Mouse (Mus musculus) heart, postnatal 25 days (tissue): ENCODE measurements around the gene Hfm1. TPM values are rescaled to one million over a fixed set of nuclear protein-coding genes. Genes with fewer than 3 reads are reported as not detected.

Experiments
- DNase-seq: peaks from one replicate; pipeline ENCODE4 v3.0.0; 2022; ENCODE audit warnings: low spot score
- intact Hi-C: fragments of 180-260 bp; cut with DNase I; formaldehyde crosslinking; loops from one replicate; pipeline ENCODE4 v1.15.1; 2025
- total RNA-seq, 2 experiments: library from RNA; stranded (reverse); gene quantifications; 2 replicates each; pipeline ENCODE4 v1.2.3; 2021

Hfm1 gene
- total RNA-seq, 2 experiments from 2014 or later: not detected

DNA sequence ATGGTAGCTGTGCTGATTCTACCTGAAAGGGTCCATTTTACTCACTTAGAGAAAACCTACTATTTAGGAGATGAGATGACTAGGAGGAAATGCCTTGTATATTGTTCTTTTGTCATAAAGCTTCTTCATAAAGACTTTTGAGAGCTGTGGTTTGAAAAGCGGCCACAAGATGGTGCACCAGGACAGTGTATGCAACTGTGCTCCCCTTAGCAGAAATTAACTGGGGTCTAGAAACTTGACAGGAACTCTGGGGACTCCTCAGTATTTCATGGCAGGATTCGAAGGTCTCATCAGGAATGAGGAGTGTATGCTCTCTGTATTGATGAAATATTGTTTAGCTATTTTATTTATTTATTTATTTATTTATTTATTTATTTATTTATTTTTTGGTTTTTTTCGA, 65.7 kb downstream of the Hfm1 start:
- no peak for DNase-seq
- intact Hi-C loops: loop anchor here (1.0 to 2.0 kb wide), 2 partner anchors 130 to 461 kb away; no protein-coding TSS in a partner anchor

DNA sequence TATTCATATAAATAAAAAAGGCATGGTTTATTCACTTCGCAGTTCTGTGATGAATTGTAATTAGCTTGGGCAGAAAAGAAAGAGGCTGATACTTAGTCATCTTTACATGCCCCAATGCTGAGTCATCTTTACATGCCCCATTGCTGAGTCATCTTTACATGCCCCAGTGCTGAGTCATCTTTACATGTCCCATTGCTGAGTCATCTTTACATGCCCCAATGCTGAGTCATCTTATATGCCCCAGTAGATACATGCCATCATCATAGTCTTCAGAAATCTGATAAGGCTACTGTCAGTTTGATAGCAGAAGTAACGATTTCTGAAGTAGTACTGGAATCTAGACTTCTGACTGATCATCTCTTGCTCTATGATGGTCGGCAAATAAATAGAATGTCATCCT, 72.8 kb downstream of the Hfm1 start:
- no peak for DNase-seq
- intact Hi-C loops: no loop called here

DNA sequence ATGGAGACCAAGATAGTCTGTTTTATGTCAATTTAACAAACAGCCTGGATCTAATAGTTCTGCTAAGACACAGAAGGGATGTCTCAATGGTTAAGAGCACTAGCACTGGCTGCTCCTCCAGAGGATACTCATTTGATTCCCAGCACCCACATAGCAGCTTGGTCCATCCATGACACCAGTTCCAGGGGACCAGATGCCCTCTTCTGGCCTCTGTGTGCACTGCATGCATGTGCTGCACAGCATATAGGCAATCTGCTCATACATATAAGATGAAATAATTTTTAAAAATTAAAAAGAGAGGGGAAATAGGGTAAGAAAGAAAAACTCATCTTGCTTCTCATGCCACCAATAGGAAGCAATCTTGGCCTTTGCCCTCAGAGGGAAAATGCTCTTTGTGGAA, 79.1 kb downstream of the Hfm1 start:
- no peak for DNase-seq
- intact Hi-C loops: no loop called here

DNA sequence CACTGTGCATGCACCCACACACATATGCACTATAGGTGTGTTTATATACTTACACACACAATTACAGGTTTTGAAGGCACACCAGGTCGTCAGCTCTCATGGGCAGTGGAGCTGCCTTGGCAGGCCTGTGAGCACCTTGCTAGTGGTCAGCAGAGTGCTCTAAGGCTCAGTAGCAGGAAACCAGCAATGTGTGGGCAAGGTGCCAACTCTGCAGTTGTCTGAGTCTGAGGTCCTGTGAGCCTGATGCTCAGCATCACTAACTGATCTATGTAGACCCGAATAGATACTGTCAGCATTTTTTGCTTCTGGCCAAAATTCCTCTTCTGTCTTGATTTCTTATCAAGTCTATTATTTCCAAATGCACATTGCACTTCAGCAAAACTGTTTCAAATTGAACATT, 82.2 kb downstream of the Hfm1 start:
- DNase-seq: no peak
- intact Hi-C loops: no loop called here

DNA sequence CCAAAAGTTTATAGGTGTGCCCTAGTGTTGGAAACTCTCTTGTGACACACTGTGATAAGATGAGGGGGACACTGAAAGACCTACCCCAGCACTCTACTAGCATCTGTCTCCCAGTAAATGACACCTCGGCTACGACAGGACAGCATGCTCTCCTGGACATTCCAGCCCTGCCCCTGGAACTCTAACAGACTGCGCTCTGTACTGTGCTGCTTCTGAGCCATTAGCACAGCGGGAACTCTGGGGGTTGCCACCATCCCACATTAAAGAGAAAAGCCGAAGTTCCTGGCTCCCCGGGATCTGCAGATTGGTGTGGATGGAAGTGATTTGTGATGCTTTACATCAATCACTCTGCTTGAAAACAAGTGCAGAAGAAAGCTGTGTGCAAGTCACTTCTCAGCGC, 93.1 kb downstream of the Hfm1 start:
- DNase-seq: no peak
- intact Hi-C loops: no loop called here

DNA sequence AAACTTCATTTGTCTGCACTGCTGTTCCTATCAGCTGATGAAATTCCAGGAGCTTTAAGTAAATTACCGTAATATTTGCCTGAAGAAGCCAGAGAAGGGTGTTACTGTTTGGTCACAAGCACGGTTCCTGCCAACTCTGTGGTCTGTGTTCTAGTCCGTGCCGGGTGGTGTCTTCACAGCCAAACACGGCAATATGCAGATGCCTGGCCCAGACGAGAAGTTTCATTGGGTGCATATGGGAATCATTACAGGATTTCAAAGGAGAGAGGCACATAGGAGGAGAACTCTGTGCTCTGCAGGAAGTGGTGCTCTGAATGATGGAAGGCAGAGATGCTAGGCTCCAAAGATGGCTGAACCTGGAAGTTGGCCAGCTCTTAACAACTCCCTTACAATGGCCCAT, 94.7 kb downstream of the Hfm1 start:
- no peak for DNase-seq

DNA sequence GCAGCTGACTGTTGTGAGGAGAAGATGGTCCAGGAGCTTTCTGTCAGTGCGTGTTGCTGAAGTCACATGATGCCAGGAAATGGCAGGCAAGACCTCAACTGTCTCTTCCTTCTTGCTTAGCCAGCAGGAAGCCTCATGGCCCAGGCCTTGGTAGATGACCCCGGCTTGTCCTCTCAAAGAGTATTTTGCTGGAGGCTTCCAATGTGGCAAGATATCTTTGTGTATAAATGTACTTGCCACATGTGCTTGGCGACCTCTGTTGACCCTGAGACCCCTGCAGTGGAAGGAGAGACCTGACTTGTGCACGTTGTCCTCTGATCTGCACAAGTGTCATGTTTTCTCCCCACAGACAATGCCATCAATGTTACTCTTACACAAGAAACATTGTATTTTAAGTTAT, 95.3 kb downstream of the Hfm1 start:
- intact Hi-C loops: no loop called here

More for the DNA sequence above, 94.7 kb downstream of the Hfm1 start:
- intact Hi-C loops: no loop called here

DNA sequence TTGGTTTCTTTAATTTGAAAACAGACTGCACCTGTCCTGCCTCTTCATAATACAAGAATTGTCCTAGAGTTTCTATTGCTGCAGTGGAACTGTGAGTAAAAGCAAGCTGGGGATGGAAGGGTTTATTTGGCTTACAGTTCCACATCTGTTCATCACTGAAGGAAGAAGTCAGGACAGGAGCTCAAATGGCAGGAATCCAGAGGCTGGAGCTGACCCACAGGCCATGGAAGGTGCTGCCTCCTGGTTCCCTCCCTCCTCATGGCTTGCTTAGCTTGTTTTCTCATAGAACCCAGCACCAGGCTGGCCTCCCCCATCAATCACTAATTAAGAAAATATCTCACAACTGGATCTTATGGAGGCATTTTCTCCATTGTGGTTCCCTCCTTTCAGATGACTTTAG, 99.4 kb downstream of the Hfm1 start:
- no peak for DNase-seq
- intact Hi-C loops: no loop called here

More for the DNA sequence above, 95.3 kb downstream of the Hfm1 start:
- no peak for DNase-seq

DNA sequence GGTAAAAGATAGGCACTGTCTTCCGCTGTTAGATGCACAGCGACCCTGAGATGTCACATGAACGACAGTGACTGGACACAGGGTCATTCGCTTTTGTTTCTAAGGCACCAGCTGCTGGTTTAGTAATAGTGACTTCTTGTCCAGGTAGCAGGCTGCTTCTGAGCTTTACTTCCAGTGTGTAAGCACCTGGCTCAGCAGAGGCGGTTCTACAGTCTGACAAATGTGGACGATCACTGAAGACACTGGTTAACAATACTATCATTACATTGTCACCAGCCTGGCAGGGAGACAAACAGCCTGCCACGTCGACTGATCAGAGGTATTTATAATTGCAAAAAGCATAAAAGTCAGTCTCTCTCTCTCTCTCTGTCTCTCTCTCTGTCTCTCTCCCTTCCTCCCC, 100.1 kb downstream of the Hfm1 start:
- intact Hi-C loops: no loop called here
- DNase-seq: no peak

DNA sequence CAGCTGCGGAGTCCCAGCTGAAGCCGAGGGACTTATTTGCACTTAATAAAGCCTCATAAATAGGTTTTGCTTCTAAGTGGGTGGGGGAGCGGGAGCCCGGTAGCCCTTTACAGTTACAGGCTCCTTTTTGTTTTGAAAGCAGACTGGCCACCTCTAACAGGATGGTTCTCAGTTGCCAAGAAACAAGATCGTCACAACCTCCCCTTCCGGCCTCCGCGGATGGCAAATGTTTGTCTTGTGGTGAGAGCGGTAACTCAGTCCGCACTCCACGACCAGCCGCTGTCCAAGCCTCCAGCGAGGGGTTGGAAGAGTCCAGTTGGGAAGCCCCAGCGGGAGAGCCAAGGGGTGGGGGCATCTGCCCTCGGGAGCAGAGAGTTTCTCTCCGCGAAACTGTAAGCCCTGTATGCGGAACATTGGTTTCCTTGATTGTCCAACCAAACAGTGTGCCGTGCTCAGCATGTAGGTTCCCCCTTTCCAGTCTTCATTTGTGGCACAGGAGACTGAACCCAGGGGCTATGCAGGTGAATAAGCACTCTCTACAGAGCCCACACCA, 100.7 kb downstream of the Hfm1 start:
- DNase-seq: no peak
- intact Hi-C loops: no loop called here

DNA sequence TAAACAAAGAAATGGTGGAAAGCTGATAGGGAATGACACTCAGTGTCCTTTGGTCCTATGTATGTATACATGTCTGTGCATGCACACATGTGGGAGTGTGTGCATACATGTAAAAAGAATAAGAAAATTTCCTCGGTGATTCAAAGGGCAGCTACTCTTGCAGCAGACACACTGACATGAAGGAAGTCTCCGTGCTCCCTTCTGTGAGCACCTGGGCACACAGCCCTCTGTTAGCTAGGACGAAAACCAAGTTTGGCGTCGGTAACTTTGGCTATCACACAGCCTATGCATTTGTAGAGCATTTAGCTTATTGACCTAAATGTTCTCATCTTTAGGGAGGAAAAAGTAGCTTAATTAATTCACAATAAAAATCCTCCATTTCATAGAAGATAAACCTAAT, 101.4 kb downstream of the Hfm1 start:
- DNase-seq: no peak
- intact Hi-C loops: no loop called here

DNA sequence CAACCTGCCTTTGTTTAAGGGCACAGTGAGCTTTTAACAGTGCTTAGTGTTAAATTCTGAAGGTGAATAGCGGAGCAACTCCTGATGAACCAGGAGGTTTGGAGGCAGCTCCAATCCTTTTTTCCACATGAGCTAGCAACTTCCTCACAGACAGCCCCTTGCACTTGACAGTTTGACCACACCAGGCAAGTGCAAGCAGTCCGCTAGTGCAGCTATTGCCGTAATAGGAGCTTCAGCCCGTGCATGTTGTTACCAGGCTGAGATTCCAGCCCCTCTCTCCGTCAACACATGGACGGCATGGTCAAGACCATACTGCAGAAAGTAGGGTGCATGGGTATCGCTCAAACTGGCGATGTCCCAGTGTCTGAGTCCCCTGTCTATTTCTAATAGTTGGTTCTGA, 106.5 kb downstream of the Hfm1 start:
- no peak for DNase-seq
- intact Hi-C loops: no loop called here

DNA sequence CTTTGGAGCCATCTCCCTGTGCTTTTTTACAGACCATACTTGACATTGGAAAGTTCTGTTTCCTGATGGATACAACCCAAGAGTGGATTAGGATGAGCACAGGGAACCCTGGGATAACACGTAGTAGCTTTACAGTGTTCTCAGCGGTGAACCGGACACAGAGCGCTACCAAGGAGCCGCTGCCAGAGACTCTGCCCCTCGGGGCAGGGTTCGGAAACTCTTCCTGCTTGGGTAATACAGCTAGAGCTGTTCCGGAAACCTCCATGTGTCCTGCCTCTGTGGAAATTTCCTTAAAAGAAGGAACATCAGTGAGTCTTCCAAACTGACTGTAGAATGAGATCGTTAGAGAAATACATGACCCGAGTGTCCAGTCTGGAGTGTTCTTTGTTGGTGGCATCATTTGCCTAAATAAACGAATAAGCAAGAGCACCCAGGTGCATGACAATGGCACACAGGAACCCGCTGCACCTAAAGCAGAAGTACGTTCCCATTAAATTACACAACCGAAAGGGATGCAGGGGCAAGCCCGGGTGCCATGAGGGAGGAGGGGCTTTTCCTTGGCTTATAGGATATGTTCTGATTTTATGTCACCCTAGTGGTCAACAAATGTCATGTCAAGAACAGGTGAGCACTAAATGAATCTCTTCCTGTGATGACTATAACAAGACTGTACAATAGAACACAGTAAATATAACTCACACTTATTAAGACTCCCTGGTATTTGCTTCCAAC, 110.0 kb downstream of the Hfm1 start:
- no peak for DNase-seq
- intact Hi-C loops: no loop called here

DNA sequence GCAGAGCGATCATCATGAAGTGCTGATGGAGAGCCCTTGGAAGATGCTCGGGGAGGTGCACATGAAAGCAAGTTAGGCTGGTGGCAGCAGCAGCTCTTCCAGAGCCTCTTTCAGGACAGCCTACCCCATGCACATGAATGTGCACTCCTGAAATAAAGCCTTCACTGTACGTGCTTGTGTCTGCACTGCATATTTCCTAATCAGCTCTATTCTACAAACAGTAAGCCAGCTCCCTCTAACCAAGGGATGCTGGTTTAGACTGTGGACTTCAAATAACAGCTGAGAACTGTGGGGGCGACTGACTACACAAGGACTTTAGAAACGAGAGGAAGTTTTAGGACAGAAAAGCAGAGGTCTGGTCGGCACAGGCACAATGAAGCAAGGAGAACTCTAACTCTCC, 111.5 kb downstream of the Hfm1 start:
- intact Hi-C loops: no loop called here
- no peak for DNase-seq

DNA sequence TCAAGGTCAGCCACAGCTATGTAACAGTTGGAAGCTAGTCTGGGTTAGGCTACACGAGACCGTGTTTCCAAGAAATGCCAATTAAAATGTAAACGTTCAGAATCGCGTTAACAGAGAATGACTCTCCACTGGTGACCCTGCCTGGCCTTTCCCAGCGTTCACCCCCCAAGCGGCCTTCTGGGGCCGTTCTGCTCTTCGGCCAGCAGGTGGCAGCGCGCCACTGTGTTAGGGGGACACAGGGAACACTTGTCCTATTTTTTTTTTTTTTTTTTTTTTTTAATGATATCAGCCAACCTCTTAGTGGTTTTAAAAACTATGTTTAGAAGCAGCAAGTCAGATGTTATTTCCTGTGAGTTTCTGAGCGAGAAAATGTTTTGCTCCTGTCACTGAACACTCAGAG, 123.0 kb downstream of the Hfm1 start:
- intact Hi-C loops: loop anchor here (2.0 to 5.0 kb wide), 3 partner anchors 436 to 876 kb away; no protein-coding TSS in a partner anchor
- DNase-seq: peak; percentile 16

DNA sequence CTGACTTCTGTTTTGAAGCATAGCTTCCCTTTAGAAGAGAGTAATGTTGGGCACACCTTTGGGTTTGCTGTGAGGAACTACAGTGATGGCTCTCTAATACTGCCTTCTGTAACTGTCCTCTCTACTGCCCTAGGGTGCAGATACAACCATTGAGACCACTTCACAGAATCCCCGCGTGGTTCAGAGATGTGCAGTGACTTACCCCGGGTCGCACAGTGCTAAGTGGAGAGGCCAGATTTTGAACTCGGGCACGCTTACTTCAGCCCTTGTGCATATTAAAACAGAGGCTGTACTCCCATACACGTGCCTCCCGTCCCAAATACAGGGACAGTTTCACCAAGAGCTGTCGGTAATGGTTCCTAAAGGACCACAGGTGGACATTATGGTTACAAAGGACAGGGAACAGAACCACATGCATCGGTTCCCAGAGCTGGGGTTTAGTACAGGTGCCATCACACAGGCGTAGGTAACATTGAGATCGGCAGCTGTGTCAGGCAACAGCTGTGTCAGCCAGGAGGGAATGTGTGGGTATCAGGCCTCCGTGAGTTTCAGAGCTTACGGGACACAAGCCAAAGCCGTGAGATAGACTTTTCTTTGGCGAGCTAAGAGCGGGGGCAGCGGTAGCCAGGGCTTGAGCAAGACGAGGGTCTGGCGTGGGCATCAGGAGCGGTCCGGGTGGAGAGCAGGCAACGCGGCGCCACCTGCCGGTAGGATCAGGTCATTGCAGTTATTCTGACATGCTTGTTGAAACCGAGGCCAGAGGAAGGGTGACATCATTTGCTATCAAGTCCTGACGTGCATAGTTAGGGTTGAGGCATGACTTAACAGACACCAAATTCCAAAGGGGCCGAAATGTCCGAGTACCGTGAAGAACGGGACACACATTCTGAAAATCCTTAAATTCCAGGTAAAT, 124.0 kb downstream of the Hfm1 start:
- peak; percentile 62 for DNase-seq
- intact Hi-C loops: loop anchor here (2.0 to 5.0 kb wide), 3 partner anchors 435 to 875 kb away; no protein-coding TSS in a partner anchor

DNA sequence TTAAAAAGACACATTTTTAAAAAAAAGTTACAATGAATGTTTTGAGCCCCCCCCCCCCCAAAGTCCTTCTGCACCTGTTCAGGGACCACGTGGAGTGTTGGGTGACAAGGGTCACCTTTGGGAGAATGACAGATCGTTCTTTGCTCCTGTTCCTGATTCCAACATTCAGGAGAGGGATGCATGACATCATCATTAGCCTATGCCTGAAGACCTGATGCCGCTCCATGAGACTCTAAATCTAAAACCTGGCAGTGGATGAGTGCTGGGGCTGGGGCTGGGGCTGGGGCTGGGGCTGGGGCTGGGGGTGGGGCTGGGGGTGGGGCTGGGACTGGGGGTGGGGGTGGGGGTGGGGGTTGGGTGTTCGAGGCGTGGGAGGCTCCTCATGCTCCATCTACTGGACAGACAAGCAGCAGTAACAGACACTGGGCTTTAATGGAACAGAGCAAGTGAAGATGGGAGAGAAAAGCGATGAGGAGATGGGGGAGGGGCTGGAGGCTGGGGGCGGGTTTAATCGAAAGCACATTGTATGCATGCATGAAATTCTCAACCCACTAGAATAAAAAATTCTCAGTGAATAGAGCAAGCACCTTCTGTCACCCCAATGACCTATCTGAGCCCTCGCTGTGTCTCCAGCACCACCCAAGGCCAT, 124.8 kb downstream of the Hfm1 start:
- no peak for DNase-seq
- intact Hi-C loops: loop anchor here (5.0 kb wide), 2 partner anchors 434 to 799 kb away; no protein-coding TSS in a partner anchor

DNA sequence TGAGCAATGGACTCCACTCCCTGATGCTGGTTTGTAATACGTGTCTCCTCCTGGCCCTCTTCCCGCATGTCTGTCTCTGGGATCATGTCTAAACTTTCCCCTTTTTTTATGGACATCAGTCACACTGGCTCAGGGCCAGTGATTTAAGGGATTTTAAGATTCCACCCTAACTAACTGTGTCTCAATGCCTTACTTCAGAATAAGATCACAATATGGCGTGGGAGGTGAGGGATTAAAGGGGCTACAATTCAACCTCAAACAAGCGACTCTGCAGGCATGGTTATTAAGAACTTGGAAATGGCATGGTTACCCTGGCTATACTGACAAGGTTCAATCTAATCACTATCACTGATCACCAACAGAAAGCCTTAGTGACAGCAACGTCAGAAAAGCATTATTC, 128.2 kb downstream of the Hfm1 start:
- intact Hi-C loops: no loop called here
- no peak for DNase-seq

DNA sequence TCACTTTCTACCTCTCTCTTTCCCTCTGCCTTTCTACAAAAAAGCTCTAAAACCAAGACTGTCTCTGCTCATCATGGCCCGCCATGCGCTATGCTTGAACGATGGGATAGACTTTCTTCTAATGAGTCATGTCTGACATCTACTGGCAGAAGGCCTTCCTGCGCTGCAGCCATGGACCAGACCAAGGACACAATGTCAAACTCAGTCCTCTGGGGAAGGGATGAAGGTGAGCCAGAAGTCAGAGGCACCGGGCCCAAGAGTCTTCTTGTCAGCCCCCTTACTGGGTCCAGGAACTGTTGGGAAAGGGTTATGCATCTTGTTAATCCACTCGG, 134.9 kb downstream of the Hfm1 start:
- intact Hi-C loops: loop anchor here (5.0 kb wide), 1 partner anchor 329 kb away; no protein-coding TSS in a partner anchor
- DNase-seq: no peak
